Mouse (Mus musculus) natural killer cell, adult 2 months (primary cell): ENCODE measurements around the gene Gm10256.
"Not testable (repeated sequence)": the region's sequence is repeated elsewhere in the genome, so short reads cannot be mapped to it uniquely, and the experiment has no call there.

ENCODE experiments used
- DNase-seq, 2 experiments: peaks; one replicate each; pipeline ENCODE4 v3.0.0; 2022; ENCODE audit warnings: low spot score in 2 of 2

The Gm10256 gene

GRCm38 (mm10) chrY:2830380-2830779, at the start of gene Gm10256, which contains the start of gene Rbmy:
Gm10256 (plus strand) TSS chrY:2830699.
Rbmy (plus strand) TSS chrY:2830680.
- not testable (repeated sequence) for DNase-seq

GRCm38 (mm10) chrY:2796105-2796504, 34.4 kb upstream of the Gm10256 start, which contains the start of gene Gm4064:
Gm4064 (minus strand) TSS chrY:2796205.
- not testable (repeated sequence) for DNase-seq

GRCm38 (mm10) chrY:2900689-2901088, 70.2 kb downstream of the Gm10256 start, which contains the start of gene Gm10352:
Gm10352 (plus strand) TSS chrY:2900989.
- not testable (repeated sequence) for DNase-seq
